Mouse (Mus musculus) ovary, postnatal 36 days (tissue): ENCODE data around the gene Ccdc159.
A peak's percentile ranks its signal among the peaks of the same experiment; 100 is the strongest.

Experiments
- DNase-seq: peaks from one replicate; pipeline ENCODE4 v3.0.0; 2022; ENCODE audit warnings: low spot score, mixed read lengths

Gene Ccdc159

DNA sequence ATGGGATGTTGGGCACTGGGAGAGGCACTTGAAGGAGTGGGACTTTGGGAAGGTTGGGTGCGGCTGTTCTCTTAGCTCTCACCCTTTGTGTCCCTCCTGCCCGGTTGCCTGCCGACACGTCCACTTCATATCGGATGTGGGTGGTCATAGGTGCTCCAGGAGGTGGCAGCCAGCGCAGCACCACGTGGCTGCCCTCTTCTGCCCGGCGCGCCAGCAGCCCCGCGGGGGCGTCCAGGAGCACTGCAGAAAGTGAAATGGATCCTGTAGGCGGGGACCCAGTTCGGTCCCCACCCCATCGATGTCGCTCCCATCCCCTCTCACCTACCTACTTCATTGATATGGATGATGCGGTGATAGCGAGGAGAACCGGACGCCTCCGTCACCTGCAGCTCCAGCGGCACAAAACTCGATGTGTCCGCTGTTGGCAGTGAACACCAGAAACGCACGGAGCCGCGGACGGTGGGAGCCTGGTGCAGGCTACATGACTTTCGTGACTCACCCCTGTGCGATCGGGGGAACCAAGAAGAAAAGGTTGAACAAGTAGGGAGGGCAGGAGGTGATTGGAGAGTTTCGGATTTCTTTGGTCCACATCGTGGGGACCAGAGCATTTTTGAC, 34.2 kb downstream of the Ccdc159 start:
- DNase-seq, result no peak

DNA sequence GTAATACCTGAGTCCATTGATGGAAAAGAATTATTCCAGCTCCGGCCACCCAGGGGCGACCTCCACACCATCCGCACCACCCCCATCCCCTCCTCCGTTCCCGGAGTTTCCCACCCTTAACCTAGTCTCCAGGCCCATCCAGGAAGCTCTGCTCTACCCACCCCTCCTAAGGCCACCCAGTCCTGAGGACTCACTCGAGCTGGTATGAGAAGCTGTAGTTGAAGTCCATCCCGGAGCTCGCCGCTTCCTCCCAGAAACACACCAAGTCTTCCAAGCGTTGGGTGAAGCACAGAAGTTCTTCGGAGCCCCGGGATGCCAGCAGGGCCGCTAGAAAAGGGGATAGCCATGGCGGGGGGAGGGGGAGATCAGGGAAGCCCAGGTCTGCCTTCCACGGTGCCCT, 34.7 kb downstream of the Ccdc159 start:
- no peak for DNase-seq

DNA sequence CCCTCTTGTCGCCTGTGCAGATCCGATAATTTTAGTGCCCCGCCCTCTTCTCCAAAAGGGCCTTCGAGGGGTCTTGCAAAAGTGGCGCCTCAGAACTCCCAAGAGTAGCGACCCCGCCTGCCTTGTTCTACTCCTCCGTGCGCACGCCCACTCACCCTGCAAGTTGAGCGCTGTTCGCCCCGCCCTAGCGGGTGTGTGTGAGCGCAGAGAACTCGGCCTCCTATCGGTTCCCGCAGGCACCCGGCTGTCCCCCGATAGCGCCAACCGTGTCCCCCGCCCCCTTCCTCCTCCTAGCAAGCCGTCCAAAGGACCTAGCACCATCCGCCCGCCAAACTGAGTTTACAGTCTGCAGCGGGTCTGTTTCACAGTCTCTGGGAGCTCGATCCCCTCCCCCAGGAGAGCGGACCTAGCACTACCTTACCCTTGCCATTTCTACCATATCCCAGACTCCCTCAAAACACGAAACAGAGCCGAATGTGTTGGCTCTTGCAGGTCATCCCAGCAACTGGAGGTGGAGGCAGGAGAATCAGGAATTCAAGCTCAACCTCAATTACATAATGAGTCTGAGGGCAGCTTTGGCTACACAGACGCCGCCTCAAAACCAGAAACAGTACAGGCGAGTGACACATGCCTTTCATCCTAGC, 35.3 kb downstream of the Ccdc159 start:
- DNase-seq, result peak; percentile 63

- DNase-seq, result peak; percentile 28
Measured at GRCm38 (mm10) chr9:21963417-21963816, 36.1 kb downstream of the Ccdc159 start, which contains the start of gene Epor. Epor (minus strand) TSS chr9:21963506.

GRCm38 (mm10) chr9:21968883-21969282, 41.6 kb downstream of the Ccdc159 start:
- no peak for DNase-seq

DNA sequence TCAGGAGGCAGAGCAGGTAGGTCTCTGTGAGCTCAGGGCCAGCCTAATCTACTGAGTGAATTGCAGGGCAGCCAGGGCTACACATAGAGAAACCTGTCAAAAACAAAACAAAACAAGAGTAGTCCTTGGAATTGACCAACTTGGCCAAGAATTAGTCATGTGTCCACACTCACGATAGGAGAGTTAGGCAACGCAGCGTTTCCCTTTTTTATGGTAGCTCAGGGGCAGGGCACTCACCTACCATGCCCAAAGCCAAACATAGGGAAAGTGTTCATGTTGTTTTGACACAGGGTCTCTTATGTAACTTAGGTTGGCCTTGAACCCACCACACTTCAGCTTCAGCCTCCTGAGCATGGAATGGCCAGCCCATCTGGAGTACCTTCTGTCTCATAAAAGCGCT, 42.0 kb downstream of the Ccdc159 start:
- no peak for DNase-seq

- DNase-seq, result no peak
Measured at GRCm38 (mm10) chr9:21976626-21977175, 49.4 kb downstream of the Ccdc159 start.

GRCm38 (mm10) chr9:21977331-21977730, 50.1 kb downstream of the Ccdc159 start:
- no peak for DNase-seq

GRCm38 (mm10) chr9:21977972-21978371, 50.7 kb downstream of the Ccdc159 start:
- DNase-seq, result no peak

DNA sequence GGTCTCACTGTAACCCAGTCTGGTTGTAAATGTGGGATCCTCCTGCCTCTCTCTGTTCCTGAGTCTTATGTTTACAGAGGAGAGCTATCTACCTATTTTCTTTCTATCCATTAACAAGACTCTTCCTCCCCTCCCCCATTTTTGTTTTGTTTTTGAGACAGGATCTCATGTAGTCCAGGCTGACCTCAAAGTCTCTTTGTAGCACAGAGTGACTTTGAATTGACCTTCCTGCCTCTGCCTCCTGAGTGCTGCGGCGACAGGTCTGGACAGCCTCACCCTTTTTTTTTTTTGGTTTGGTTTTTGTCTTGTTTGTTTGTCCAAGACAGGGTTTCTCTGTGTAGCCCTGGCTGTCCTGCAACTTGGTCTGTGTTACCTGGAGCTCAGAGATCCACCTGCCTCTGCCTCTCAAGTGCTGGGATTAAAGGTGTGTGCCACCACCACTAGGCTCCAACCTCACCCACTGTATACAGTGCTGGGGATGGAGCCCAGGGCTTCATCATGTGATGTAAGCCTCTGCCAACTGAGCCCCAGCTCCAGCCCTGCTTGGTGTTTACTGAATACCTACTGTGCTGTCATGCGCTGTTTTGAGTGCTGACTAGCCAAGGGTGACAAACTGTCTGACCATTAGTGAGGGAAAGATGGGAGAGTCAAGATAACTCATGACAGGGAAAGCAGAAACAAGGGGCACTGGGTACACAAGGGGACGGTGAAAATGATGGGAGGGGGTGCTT, 51.3 kb downstream of the Ccdc159 start:
- DNase-seq, result no peak

GRCm38 (mm10) chr9:21983911-21984310, 56.6 kb downstream of the Ccdc159 start:
- DNase-seq, result no peak
